Mouse (Mus musculus) ES-Bruce4 (cell line): ENCODE results near the gene Zfp931. TPM values are rescaled to one million over a fixed set of nuclear protein-coding genes. Genes with fewer than 3 reads are reported as not detected.
A peak's percentile ranks its signal among the peaks of the same experiment; 100 is the strongest.
"Not testable (repeated sequence)": the region's sequence is repeated elsewhere in the genome, so short reads cannot be mapped to it uniquely, and the experiment has no call there.

ENCODE experiments used
- H3K27ac ChIP-seq: 2 replicates; pipeline ENCODE4 v1.5.1; 2012; ENCODE audit warnings: low read length, inconsistent platforms; ENCODE audit not compliant: insufficient read depth
- H3K27me3 ChIP-seq: 2 replicates; pipeline ENCODE4 v1.6.1; 2012; ENCODE audit warnings: mild to moderate bottlenecking, low read length, inconsistent platforms; ENCODE audit not compliant: control insufficient read depth, poor library complexity, insufficient read depth, severe bottlenecking
- H3K36me3 ChIP-seq: 2 replicates; pipeline ENCODE4 v1.6.1; 2012; ENCODE audit warnings: inconsistent platforms, mild to moderate bottlenecking, low read length, moderate library complexity; ENCODE audit not compliant: control insufficient read depth, poor library complexity, insufficient read depth, severe bottlenecking
- H3K4me1 ChIP-seq: one replicate; pipeline ENCODE4 v1.8.1; 2011; ENCODE audit warnings: low read length; ENCODE audit not compliant: control insufficient read depth, insufficient read depth
- H3K4me3 ChIP-seq: 2 replicates; pipeline ENCODE4 v1.5.1; 2011; ENCODE audit warnings: low read depth, mild to moderate bottlenecking, low read length
- H3K9ac ChIP-seq: 2 replicates; pipeline ENCODE4 v1.6.1; 2012; ENCODE audit warnings: low read depth, mild to moderate bottlenecking, inconsistent platforms; ENCODE audit not compliant: poor library complexity, severe bottlenecking
- H3K9me3 ChIP-seq: replicated peaks from 2 replicates; pipeline ENCODE4 v1.6.1; 2012; ENCODE audit warnings: mild to moderate bottlenecking, low read length, inconsistent platforms; ENCODE audit not compliant: control insufficient read depth, poor library complexity, insufficient read depth, severe bottlenecking
- CTCF ChIP-seq: IDR thresholded peaks from one replicate; pipeline ENCODE4 v1.8.1; 2011; ENCODE audit warnings: low read depth, low read length
- EP300 ChIP-seq: IDR thresholded peaks from 2 replicates; pipeline ENCODE4 v1.6.1; 2011; ENCODE audit warnings: low read depth, low read length; ENCODE audit not compliant: insufficient read depth
- POLR2A ChIP-seq: IDR thresholded peaks from one replicate; pipeline ENCODE4 v1.8.1; 2011; ENCODE audit warnings: low read length; ENCODE audit not compliant: insufficient read depth
- polyA plus RNA-seq: library from polyadenylated mRNA; stranded (reverse); fragments of >200 nt; gene quantifications from 2 replicates; pipeline ENCODE4 v1.2.4, GENCODE M21; 2011; ENCODE audit warnings: low read depth; ENCODE audit not compliant: missing spikeins, insufficient read depth, insufficient read length

Zfp931 gene
- polyA plus RNA-seq, 1 experiment: 9.8 TPM

DNA sequence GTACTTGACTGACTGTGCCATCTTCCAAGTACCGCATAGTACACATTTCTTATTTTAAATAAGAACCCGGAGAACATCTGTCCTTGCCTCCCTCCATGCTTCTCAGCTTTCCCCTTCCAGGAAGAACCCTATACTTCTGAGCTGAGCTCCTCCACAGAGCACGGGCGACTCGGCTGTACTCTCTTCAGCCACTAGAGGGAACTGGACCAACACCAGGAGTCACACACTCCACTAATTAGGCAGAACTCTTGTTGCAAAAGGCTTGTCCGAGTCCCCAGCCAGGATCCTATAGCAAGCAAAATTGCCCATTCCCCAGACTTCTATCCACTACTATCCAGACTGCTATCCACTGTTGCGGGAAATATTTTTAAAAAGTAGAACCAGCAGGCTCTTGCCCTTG is 23.7 kb upstream of the Zfp931 start:
- Histone ChIP-seq H3K27me3 (0 out of 2 replicates have a peak, but pooled peaks cover 2% of the 10 kb centered on the region), H3K9me3 (no peaks in the 10 kb centered on the region), H3K9ac (no peak overlapping the region), H3K4me1 (no peaks in the 10 kb centered on the region), H3K36me3 (no peaks in the 10 kb centered on the region), H3K27ac (no peak overlapping the region), H3K4me3 (no peak overlapping the region)
- TF ChIP-seq CTCF (peak; percentile 87), POLR2A (no peak), EP300 (no peak)

DNA sequence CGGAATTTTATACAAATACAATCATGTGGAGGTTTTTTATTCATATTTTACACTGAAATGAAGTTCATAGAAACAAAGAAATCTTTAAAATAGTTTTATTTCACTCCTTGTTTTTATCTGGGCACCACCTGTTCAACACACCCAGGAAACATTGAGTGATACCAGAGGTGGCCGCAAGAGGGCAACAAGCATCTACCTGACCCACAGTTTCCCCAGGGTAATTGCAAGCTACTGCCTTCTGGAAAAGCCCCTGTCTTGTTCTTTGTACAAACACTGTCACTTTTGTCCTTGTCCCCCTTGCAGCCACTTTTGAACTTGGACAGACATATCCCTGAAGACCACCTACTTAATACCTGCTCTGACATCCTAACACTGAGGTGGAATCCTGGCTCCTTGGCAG is 19.7 kb upstream of the Zfp931 start:
- Histone ChIP-seq H3K4me3 (no peak overlapping the region), H3K27ac (no peak overlapping the region), H3K27me3 (no peaks in the 10 kb centered on the region), H3K4me1 (no peaks in the 10 kb centered on the region), H3K9me3 (no peaks in the 10 kb centered on the region), H3K9ac (no peak overlapping the region), H3K36me3 (no peaks in the 10 kb centered on the region)
- TF ChIP-seq CTCF (peak; percentile 75), POLR2A (no peak)

DNA sequence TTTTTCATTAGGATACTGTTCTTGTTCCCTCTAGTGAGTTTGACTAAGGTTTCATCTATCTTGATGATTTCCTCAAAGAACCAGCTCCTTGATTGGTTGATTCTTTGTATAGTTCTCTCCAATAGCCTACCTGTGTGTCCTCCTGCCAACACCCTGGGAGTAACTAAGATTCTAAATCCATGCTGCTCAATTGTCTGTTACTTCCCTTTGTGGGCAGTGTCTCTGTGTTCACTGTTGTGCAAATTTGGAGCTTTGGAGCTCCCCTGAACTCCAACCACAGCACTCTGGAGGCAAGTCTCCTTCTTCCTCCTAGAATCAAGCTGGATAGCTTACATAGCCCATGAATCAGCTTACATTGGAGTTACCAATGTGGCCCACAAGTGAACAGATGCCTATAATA is 11.3 kb upstream of the Zfp931 start:
- Histone ChIP-seq H3K36me3 (no peaks in the 10 kb centered on the region), H3K4me1 (no peaks in the 10 kb centered on the region), H3K27ac (peak overlapping the region; percentile 28; the same call in 1 of the 2 replicates), H3K4me3 (no peak overlapping the region), H3K9ac (no peak overlapping the region), H3K27me3 (no peaks in the 10 kb centered on the region), H3K9me3 (no peaks in the 10 kb centered on the region)
- no peak for TF ChIP-seq POLR2A
- no peak for TF ChIP-seq CTCF

GRCm38 (mm10) chr2:178058195-178058594 is 20.1 kb downstream of the Zfp931 start:
- no peaks in the 10 kb centered on the region for H3K4me1 ChIP-seq
- H3K4me3 ChIP-seq: no peak overlapping the region
- no peaks in the 10 kb centered on the region for H3K27me3 ChIP-seq
- H3K9ac ChIP-seq: no peak overlapping the region
- H3K27ac ChIP-seq: no peak overlapping the region
- 0 out of 2 replicates have a peak, but pooled peaks cover 4% of the 10 kb centered on the region for H3K9me3 ChIP-seq
- TF ChIP-seq CTCF: peak; percentile 8
- no peak for TF ChIP-seq POLR2A
- TF ChIP-seq EP300: no peak
- H3K36me3 ChIP-seq: no peaks in the 10 kb centered on the region

- not testable (repeated sequence) for H3K4me1 ChIP-seq, H3K27ac ChIP-seq, H3K9me3 ChIP-seq, H3K27me3 ChIP-seq, H3K36me3 ChIP-seq, H3K4me3 ChIP-seq, H3K9ac ChIP-seq
Measured at GRCm38 (mm10) chr2:178027601-178028000, 50.7 kb downstream of the Zfp931 start.

DNA sequence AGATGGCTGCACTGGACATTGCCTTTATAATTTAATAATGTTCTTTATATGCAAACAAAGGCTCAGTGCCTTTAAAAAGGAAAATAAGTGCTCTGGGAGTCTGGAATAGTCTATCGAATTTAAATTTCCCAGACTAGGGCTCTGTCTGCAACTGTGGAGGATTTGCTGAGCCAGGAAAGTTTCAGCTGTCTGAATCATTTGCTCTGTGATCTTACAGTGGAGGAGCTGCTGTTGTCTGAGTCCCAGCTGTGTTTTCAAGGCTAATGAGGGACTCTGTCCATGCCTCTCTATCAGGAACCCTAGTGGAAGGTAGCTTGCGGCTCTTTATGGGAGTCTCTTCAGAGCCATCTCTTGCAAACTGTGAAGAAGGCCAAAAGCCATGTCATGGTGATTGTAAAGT is 54.4 kb downstream of the Zfp931 start:
- not testable (repeated sequence) for H3K4me1 ChIP-seq, H3K27me3 ChIP-seq, H3K36me3 ChIP-seq, H3K9me3 ChIP-seq, H3K27ac ChIP-seq
- Histone ChIP-seq H3K9ac (peak overlapping the region; percentile 58), H3K4me3 (peak overlapping the region; percentile 87)

DNA sequence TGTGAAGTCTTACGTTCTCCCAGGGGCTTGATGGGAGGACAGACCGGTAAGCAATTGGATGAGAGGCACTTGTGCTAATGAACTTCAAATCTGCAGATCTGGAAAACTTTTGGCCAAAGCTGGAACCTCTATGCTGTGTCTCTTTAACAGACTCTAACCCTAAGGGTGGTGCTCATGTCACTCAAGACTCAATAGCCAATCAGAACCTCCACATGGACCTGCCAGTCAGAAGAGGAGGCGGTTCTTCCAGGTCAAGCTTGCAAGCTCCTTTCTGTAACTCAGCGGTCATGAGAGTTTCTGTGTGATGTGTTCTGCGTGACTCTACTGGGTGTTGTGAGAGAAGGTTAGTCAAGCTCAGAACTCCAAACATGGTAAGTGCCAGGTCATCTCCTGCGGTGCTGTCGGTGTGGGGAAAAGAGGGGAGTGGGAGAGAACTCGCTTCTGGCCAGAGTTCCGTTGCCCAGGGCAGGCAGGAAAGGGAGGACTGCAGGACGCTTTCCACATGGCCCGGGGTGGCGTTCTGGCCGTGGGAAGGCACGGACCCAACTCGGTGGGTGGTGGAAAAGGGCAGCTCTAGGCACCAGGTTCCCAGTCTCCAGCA is 55.2 kb downstream of the Zfp931 start, which contains the start of gene Zfp971:
Zfp971 (plus strand) TSS at position 274 of the 601 bp plus-strand sequence.
- H3K27me3 ChIP-seq, H3K27ac ChIP-seq, H3K9me3 ChIP-seq, H3K4me1 ChIP-seq, H3K36me3 ChIP-seq: not testable (repeated sequence)
- peak within 1 kb of the TSS; percentile 58 for H3K9ac ChIP-seq
- H3K4me3 ChIP-seq: peak within 1 kb of the TSS; percentile 87

DNA sequence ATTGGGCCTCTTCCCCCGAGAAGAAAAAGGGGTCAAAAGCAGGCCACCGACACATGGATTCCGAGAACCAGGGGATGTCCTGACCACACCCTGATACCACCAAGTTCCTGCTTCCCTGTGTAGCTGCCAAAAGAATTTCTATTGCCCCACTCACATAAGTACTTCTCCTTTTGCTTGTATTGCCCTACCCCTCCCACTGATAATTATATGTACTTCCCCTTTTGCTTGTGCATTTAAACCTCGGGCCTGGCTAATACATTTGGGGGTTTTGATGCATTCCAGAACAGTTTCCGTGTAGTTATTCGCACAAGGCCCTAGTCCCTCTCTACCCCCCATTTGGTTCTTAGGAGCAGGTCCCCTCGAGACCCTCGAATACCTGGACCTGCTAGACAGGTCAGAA is 57.5 kb downstream of the Zfp931 start:
- H3K4me3 ChIP-seq, H3K27me3 ChIP-seq, H3K9me3 ChIP-seq, H3K4me1 ChIP-seq, H3K36me3 ChIP-seq, H3K27ac ChIP-seq, H3K9ac ChIP-seq: not testable (repeated sequence)

GRCm38 (mm10) chr2:178019486-178019885 is 58.8 kb downstream of the Zfp931 start:
- not testable (repeated sequence) for H3K4me3 ChIP-seq, H3K36me3 ChIP-seq, H3K4me1 ChIP-seq

More at GRCm38 (mm10) chr2:178019486-178019885, 58.8 kb downstream of the Zfp931 start:
- not testable (repeated sequence) for H3K9ac ChIP-seq, H3K9me3 ChIP-seq, H3K27me3 ChIP-seq, H3K27ac ChIP-seq
